Mouse (Mus musculus): ENCODE data around the gene Papln.

DNA sequence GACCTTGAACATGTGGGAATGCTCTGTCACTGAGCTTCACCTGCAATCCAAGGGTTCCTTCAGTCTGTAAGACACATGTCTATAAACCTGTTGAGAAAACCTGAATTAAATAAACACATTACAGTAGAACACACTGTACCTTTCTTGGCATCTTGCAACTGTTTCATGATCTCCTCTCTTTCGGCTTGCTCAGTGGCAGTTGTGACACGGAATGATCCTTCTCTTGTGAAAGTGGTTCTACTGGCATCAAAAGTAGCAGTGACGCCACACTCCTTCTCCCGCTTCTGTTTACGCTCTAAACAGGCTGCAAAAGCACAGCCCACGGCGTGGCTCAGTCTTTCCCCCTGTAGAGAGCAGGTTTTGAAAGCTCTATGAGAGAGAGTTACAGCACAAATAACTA lies 40.2 kb downstream of the Papln start:
- TF ChIP-seq CTCF (conservative IDR thresholded peaks at IDR 0.05; ENCODE audit: insufficient read depth, insufficient read length, low read depth, low read length) (no peak), POLR2A (IDR thresholded peaks at IDR 0.05; ENCODE audit: low read depth, low read length) (no peak)

Data from kidney, adult 2 months (tissue).